Mouse (Mus musculus): ENCODE data around the gene Thrb.

Gene Thrb

DNA sequence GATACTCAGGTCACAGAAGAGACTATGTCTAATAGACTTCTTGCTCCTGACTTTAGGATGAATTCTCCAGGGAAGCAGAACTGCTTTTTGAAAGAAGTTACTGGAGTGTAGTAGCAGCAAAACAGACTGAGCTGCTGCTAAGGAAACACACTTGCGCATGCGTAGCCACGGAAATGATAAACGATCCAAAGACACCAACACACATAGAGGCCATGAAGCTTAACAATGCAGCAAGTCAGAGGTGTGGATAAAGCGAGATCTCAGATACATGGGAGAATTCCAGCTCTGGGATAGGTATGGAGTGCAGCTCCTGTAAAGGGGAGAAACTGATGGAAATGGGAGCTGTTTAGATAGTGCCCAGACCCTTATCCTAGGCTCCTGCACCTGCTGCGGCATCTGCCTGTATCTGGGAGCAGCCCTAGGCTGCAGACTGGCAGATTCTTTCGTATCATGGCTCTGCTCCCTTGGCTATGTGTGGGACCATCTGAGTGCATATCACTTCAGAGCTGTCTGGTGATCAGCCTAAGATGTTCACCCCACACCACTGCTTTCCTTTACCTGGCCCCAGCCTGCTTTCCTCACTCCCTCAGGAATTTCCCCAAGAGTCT lies 53.3 kb downstream of the Thrb start:
- no peak for DNase-seq (ENCODE audit: low spot score)

DNA sequence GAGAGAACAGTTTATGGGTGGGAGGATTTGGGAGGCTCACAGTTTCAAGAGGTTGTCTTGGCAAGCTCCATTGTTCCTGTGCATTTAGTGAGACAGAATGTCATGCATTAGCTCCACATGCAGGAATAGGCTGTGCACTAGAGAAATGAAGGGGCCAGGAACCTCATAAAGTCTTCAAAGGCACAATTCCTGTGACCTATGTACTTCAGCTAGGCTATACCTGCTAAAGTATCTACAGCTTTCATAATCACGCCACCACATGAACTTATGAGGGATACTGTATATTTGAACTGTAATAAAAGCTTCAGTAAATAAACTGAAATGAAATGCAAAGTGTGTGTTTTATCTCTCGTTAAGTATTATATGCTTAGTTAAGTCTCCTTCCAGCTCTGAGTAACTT lies 59.4 kb downstream of the Thrb start:
- DNase-seq (ENCODE audit: low spot score), result no peak

DNA sequence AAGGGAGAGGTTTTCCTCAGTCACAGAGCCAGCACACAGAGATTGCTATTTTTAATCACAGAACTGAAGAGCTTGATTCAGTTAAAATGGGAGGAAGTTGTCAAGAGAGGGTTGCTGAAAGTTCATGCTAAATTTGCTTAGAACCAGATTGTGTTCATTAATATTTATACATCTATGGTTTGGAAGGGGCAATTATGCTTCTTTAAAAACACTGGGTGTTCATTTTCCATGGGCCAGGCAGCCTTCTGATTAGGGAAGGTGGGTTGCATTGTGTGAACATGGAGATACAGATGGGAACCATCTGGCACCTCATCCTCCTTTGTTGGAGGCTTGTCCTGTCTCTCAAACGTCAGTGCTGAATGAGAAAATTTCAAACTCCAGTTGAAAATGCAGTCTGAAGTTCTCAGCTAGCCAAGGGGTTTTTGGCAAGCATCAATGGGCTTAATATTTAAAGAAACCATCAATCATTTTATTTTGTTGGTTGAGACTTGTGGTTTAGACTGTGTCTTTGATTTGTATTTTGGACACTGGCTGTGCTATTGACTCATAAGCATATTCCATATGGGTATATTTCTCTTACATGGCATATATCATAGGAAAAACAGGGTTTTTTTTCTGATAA lies 62.9 kb downstream of the Thrb start:
- DNase-seq (ENCODE audit: low spot score), result no peak

DNA sequence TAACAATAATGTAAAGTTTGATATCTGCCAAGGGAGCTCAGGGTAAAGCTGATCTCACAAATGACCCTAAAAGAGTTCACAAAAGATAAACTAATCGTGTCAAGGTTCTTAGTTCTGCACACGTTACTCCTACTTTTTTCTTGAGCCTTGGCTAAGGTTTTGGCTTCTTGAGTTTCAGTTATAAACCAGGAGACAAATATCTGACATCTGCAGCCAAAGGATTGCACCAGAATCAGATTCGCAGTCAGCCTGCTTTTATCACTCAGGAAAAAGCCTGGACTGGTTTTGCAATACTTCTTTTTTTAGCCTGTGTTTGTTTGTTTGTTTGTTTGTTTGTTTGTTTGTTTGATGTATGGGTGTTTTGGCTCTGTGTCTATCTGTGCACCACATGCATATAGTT lies 64.5 kb downstream of the Thrb start:
- DNase-seq (ENCODE audit: low spot score), result no peak

DNA sequence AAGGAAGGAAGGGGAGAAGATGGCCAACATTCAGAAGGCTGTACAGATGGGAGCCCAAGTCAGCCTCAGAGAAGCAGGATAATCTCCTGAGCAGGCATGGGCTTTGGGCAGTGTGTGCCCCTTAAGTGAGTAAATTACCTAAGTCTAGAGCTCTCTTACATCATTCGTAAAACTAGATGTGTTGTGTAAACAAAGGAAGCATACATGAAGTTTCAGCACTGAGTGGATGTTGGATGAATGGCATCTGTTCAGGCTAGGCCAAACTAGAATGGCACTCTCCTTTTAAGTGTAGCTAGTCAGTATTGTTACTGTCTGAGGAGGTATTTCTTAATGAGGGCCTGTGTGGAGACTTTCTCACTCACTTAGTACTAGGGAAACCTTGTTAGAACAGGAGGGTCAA lies 66.8 kb downstream of the Thrb start:
- DNase-seq (ENCODE audit: low spot score), result no peak

DNA sequence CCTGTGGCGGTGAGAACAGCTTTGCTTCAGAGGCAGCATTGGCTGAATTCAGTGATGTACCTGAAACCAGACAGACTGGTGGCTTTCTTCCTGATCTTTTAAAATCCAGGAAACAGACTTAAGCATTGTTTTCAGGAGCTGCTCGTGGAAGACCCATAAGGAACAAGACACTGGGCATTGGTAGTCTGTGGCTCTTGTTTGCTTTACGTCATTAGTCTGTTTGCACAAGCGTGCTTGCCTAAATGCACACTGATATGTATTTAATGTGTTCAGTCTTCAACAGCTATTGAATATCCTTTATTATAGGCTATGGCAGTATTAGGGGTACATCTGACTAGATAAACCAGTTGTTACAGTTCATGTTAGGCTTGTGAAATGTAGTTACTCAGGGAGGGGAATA lies 67.8 kb downstream of the Thrb start:
- DNase-seq (ENCODE audit: low spot score), result no peak

DNA sequence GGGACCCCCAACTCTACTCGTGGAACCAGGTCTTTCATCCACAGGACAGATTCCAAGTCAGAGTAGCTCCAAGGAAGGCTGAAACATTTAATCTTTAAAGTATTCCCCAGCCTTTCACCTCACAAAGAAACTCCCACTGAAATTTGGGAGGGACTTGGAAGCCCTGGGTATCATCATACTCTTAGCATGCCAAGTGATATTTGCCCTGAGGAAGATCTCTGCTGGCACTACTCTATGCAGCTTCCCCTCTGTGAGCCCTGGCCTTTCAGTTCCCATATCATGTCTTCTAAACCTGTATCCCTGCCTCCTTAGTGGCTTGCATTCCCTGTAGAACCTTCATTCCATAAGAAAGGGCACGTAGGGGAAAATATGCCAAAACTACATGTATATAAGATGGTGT lies 68.8 kb downstream of the Thrb start:
- no peak for DNase-seq (ENCODE audit: low spot score)

DNA sequence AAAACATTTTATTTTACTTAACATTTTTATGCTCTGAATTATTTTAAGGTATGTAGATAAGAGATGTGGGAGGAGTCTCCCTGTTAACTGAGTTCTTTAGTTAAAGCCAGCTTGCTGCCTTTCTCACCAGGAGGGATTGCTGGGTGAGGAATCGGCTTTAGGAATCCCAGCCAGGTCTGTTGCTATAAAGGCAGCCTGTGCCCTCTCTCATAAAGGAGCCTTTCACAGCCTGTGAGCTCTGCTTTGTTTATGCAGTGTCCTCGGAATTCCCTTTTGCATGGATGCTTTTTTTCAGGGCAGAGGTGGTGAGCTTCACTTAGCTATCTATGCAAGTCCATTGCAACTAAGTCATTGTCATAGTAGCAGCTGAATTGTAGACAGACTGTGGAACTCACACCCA lies 71.0 kb downstream of the Thrb start:
- no peak for DNase-seq (ENCODE audit: low spot score)

DNA sequence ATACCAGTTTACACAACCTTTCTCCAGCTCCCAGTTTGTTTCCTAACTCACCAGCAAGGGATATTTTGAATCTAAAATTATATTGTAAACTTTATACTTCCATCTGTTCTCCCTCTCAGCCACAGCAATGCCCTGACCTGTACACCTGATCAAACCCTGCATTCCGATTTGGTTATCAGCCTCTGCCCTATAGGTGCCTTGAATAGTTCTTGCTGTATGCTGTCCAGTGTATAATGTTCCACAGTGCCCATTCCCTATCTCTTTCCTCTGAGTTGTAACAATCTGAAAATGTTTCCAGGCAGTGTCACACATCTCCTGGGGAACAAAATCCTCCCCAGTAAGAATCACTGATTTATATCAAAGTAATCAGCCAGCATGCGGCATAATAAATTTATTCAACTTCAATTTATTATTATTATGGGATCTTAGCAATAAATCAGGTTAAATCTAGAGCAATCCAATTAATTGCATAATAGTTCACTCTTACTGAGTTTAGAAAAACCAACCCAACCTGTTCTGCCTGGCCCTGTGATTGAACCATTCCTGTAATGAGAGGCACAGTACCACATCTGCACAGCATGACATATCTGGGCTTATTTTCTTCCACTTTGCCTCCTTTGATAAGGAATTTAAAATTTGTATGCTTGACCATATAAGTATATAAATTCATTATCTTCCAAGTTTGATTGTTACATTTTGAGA lies 73.2 kb downstream of the Thrb start:
- no peak for DNase-seq (ENCODE audit: low spot score)

DNA sequence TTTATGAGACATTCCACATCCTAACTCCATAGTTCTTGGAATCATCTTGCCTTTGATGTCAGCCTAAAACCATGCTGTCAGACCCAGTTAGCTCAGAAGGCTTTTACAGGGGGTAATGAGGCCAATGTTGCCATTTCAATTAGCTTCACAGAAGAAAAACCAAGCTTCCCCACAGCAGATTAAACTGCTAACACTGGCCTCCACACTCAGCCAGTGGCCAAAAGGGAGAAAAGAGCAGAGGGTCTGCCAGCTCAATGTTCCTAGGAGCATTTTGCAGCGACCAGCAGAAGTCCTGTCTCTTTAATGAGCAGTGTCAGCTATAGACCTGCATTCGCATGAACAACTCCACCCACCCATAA lies 73.7 kb downstream of the Thrb start:
- DNase-seq (ENCODE audit: low spot score), result no peak

DNA sequence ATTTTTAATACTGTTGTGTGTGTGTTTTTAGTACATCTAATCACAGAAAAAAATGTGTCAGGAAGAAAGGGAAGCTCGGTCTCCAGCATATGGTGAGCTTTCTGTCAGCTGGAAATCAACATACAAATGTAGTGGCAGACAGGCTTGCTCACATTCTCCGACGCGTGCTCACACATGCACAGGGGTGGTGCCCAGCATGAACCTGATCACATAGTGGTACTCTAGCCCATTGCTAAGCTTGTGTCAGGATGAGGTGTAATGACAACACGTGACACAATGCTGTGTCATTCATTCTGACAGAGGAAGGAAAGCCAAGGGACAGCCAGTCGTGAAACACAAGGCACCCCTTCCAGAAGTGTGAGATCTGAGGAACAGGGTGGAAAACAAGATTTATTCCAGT lies 75.4 kb downstream of the Thrb start:
- no peak for DNase-seq (ENCODE audit: low spot score)

DNA sequence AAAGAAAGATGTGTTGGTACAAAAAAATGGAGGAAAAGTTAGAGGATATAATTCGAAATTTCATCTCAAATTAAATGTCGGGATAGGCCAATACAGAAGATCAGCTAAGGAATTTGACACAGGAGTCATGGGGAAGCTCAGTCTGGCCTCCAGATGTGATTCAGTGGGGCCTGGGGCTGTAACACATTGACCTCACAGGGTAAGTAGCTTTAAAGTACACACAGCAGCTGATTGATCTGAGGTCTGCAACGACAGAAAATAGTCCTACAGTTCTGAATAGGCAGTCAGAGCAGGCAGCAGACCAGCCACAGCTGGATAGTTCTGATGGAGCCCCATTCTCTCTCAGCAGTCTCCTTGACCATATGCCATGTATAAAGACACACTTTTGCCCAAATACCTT lies 80.8 kb downstream of the Thrb start:
- peak; percentile 16 for DNase-seq (ENCODE audit: low spot score)

DNA sequence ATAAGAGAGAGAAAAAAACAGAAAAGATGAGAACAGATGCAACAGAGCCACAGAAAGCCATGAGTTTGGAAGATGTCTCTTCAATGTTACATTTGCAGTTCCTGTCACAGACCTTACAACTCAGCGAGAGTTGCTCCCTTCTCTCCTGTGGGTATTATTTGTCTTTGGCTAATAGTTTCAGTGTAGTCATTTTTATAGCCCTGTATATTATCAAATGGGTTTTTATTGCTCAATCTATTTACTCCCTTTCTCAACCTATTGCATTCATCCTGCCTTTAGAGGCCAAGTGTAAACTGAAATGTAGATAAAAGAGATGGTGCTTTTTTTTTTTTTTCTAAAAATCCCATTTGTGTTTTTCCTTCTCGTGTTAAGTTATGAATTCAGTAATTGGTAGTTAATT lies 82.2 kb downstream of the Thrb start:
- no peak for DNase-seq (ENCODE audit: low spot score)

DNA sequence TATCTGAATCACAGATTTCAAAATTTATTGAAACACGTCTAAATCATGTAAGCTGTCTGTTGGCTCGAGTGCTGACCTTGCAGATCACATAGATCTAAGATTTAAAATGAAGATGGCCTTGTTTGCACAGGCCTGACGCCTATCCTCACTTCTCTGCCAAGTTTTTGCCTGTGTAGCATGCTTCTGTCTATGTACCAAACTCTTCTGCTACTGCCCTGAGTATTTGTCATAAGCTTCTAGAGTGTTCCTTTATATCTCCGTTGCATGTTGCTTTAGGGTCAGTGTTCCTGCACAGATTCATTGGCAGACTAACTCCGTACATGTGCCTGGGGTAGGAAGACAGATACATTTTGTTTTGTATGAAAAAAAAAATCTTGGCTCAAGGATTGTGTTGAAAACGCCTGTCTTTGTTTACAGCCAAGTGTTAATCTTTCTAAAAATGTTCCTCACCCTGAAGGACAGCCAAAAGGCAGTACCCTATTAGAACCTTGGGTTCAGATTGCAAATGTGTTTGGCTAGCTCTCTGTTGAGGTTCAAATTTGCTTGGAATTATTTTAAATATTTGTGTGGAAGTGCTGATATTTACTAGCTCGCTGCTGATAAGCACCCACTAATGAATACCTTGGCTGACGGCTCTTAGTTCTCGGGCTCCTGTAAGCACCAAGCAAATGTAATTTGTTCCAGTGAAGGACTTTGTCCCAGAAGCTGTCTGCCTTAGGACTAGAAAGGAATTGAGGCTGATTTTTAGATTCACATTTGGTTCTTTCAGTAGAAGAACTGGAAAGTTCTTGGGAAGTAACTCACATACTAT lies 83.0 kb downstream of the Thrb start:
- no peak for DNase-seq (ENCODE audit: low spot score)

DNA sequence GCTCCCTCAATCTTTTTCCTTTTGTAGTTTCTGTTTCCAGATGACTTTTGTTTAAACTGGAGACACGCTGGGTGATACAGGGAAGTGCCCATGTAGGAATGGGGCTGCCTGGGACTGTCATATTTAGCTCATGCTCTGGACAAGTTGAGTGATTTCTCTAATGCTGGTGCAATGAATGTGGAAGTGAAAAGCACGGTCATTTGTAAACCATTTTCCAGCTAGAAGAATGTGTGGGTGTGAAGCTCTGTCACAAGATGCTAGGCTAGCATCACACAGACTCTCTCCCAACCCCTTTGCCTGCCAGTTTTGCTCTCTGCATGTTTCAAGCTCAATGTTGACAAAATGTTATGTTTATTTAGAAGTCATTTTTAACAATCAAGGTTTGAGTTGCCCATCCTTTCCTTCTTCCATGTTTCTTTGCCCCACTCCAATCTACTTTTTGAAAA lies 83.7 kb downstream of the Thrb start:
- no peak for DNase-seq (ENCODE audit: low spot score)

DNA sequence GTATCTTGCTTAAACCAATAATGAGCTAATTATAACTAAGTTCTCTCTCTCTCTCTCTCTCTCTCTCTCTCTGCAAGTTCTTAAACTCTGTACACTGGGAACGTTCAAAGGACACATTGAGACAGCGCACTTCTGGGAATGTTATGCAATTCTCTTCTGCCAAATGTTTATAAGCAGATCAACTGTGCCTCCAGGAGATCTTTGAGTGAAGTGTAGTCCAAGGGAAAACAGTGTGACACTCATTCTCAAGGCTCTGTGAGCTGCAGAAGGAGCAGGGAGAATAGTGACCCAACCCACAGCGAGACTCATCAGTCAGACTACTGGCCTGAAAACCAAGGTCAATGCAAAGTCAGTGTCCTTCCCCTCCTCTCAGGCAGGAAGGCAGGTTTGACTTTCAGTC lies 87.9 kb downstream of the Thrb start:
- DNase-seq (ENCODE audit: low spot score), result peak; percentile 50

DNA sequence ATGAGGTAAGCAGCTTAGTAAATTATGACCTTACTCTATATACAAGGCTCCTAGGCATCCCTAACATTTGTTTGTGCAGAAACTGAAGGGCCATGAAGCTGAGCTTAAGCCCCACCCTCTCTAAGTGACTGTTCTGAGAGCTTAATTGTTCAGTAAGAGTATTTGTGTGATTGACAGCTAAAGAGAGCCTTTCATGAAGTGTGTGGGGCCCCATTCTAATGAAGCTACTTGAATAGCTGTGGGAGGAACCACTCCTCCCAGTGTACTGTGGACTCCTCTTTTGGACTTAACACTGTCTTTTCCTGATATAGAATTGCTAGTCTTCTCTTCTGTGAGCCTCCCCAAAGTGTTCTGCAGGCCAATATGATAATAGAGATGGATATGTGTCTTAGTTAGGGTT lies 88.9 kb downstream of the Thrb start:
- DNase-seq (ENCODE audit: low spot score), result no peak

DNA sequence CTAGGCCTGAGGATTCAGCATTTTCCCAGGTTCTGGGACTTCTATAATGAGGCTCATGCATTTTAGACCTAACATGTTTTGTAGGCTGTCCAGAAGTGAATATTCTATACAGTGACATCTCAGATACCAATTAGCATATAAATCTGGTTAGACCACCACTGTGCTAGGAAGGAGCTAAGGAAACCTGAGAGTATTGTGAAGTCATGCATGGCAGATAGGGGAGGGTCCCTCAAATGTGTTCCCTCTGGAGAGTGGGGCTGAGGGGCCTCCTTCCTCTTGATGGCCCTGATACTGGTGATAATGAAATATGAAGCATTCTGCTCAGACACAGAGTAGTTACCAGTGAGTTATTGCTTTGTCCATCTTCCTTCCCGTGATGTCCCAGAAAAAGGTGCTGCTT lies 91.8 kb downstream of the Thrb start:
- DNase-seq (ENCODE audit: low spot score), result no peak

DNA sequence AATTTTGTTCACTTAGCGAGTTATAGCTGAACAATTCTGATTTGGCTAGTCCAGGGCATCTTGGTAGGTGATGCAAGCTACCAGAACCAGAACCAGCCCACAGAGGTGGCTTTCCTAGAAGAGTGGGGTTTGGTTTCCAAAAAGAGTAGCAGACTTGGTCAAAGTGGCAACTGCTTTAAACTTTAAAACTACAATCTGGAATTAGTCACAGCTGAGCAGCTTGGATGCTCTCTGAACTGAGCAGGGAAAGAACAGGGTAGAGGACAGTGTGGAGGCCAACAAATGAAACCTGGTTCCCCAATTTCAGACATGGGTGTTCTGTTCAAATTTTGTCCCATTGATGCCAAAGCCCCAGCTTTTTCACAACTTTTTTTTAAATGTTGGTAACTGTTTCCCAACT lies 93.4 kb downstream of the Thrb start:
- no peak for DNase-seq (ENCODE audit: low spot score)

DNA sequence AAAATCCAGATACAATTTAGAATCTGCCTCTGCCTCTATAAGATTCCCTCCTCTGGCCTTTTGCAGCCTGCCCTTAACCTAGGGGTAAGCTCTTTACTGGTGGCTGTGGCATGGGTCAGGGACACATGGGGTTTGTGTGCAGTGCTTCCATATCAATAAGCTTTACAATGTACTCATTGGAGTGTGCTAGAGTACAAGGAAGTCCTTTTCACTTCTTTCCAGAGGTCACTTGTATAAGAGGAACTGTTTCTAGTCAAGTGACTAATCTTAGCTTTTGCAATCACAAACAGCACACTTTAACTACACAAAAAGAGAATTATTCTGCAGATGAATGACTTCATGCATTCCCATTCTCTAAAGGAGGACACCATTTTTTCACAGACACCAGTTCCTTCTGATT lies 96.7 kb downstream of the Thrb start:
- DNase-seq (ENCODE audit: low spot score), result no peak

DNA sequence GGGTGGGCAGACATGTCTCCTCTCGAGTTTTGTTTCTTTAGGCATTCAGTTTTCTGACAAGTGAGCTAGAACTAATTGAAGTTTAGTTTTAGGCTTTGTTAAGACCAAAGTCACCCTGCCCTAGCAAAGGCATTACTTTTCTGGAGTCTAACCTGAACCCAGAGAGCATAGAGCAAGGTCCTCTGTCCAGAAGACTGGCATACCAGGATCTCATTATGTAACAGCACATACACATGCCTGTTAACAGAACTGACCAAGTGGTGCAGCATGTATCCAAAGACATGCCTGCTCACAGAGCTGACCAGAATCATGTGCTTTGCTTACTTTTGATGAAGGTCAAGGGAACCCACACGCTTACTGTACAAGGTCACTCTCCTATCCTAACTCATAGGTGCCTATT lies 107.9 kb downstream of the Thrb start:
- no peak for DNase-seq (ENCODE audit: low spot score)

DNA sequence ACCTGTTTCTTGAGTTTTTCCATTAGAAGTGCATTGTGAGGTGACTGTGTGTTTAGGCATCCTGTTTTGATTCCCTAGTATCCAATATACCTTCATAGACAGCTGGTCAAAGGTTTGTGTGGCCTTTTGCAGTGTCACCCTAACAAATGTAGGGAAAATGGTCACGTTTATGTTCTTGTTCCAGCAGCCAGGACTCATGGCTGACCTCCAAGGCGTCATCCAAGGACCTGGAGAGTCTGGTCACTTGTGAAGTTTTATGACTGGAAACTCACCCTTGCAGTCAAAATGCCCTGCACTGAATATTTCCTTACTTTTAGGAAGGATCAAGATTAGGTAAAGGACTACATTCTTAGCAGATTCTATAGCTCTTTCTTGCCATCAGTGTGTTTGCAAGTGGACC lies 114.3 kb downstream of the Thrb start:
- no peak for DNase-seq (ENCODE audit: low spot score)

DNA sequence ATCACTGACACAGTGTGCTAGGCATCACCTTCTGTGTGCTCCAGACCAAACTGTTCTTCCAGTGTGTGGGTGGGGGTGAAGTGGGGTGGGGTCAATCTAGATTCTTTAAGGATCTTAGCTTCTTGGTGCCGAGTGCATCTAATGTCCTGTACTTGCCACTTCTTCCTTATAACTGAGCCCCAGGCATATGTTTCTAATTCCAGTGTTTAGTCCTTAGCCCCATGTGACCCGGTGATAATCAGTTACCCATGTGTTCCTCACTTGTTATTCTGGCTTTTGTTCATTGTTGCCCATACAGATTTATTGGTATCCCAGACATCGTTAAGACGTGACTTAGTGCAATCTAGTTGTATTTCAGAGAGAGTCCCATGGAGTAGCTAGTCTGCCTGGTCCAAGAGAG lies 121.9 kb downstream of the Thrb start:
- DNase-seq (ENCODE audit: low spot score), result no peak
